Mouse (Mus musculus) MEL (cell line): ENCODE data around the gene St7. TPM values are rescaled to one million over a fixed set of nuclear protein-coding genes. Genes with fewer than 3 reads are reported as not detected.

ENCODE experiments used
- DNase-seq: peaks from one replicate; pipeline ENCODE4 v3.0.0; 2011; ENCODE audit warnings: low read depth, low spot score
- H3K27ac ChIP-seq: 2 replicates; pipeline ENCODE4 v1.5.1; 2012; ENCODE audit warnings: low read depth, mild to moderate bottlenecking, control low read depth, low read length, moderate library complexity; ENCODE audit not compliant: control insufficient read depth
- H3K27me3 ChIP-seq, 2 experiments: fragments of 150-350 bp in 1 of 2; sonication (generic) in 1 of 2; 2 replicates each; pipeline ENCODE4 v1.6.1; 2012; ENCODE audit warnings: low read length in 2 of 2, mild to moderate bottlenecking in 2 of 2, improper control_type of control experiment in 1 of 2, moderate library complexity in 1 of 2; ENCODE audit not compliant: insufficient read depth in 2 of 2, control insufficient read depth in 1 of 2
- H3K36me3 ChIP-seq, 2 experiments: 2 replicates each; pipeline ENCODE4 v1.6.1; 2012 to 2014; ENCODE audit warnings: low read length in 2 of 2, improper control_type of control experiment in 1 of 2, inconsistent platforms in 1 of 2, mild to moderate bottlenecking in 1 of 2; ENCODE audit not compliant: insufficient read depth in 2 of 2, control insufficient read depth in 1 of 2
- H3K4me1 ChIP-seq, 2 experiments: fragments of 150-350 bp in 1 of 2; sonication (generic) in 1 of 2; 2 replicates each; pipeline ENCODE4 v1.6.1; 2012; ENCODE audit warnings: low read length in 2 of 2, improper control_type of control experiment in 1 of 2, mild to moderate bottlenecking in 1 of 2; ENCODE audit not compliant: insufficient read depth in 2 of 2, control insufficient read depth in 1 of 2
- H3K4me3 ChIP-seq, 2 experiments: fragments of 150-350 bp in 1 of 2; sonication (generic) in 1 of 2; 2 replicates each; pipeline ENCODE4 v1.5.1; 2012; ENCODE audit warnings: low read depth in 2 of 2, low read length in 2 of 2, mild to moderate bottlenecking in 2 of 2, moderate library complexity in 2 of 2, control low read depth in 1 of 2, improper control_type of control experiment in 1 of 2; ENCODE audit not compliant: control insufficient read depth in 1 of 2, insufficient read depth in 1 of 2
- H3K79me2 ChIP-seq: 2 replicates; pipeline ENCODE4 v1.6.1; 2012; ENCODE audit warnings: mild to moderate bottlenecking, low read length, moderate library complexity; ENCODE audit not compliant: control insufficient read depth, poor library complexity, insufficient read depth
- H3K9ac ChIP-seq: 2 replicates; pipeline ENCODE4 v1.6.1; 2012; ENCODE audit warnings: low read depth, mild to moderate bottlenecking, control low read depth, low read length, moderate library complexity; ENCODE audit not compliant: control insufficient read depth, poor library complexity, severe bottlenecking
- H3K9me3 ChIP-seq: fragments of 150-350 bp; sonication (generic); replicated peaks from 2 replicates; pipeline ENCODE4 v1.6.1; 2012; ENCODE audit warnings: mild to moderate bottlenecking, low read length, improper control_type of control experiment, moderate library complexity; ENCODE audit not compliant: insufficient read depth
- BHLHE40 ChIP-seq: IDR thresholded peaks from 2 replicates; pipeline ENCODE4 v1.6.1; 2012; ENCODE audit warnings: low read depth, mild to moderate bottlenecking, inconsistent platforms, low read length, improper control_type of control experiment, borderline replicate concordance
- CHD2 ChIP-seq: IDR thresholded peaks from 2 replicates; pipeline ENCODE4 v1.6.1; 2011; ENCODE audit warnings: low read length, improper control_type of control experiment
- E2F4 ChIP-seq: IDR thresholded peaks from 2 replicates; pipeline ENCODE4 v1.6.1; 2011; ENCODE audit warnings: low read depth, low read length, improper control_type of control experiment, borderline replicate concordance
- ETS1 ChIP-seq: IDR thresholded peaks from 2 replicates; pipeline ENCODE4 v1.6.1; 2012; ENCODE audit warnings: low read depth, mild to moderate bottlenecking, inconsistent platforms, low read length, improper control_type of control experiment, moderate library complexity
- MAX ChIP-seq: IDR thresholded peaks from 2 replicates; pipeline ENCODE4 v1.6.1; 2011; ENCODE audit warnings: low read length, improper control_type of control experiment
- POLR2A ChIP-seq, 2 experiments: IDR thresholded peaks; 2 replicates each; pipeline ENCODE4 v1.6.1; 2011 to 2012; ENCODE audit warnings: low read length in 2 of 2, mild to moderate bottlenecking in 2 of 2, control low read depth in 1 of 2, improper control_type of control experiment in 1 of 2, low read depth in 1 of 2, moderate library complexity in 1 of 2; ENCODE audit not compliant: control insufficient read depth in 1 of 2, insufficient read depth in 1 of 2, poor library complexity in 1 of 2
- POLR2AphosphoS2 ChIP-seq: IDR thresholded peaks from 2 replicates; pipeline ENCODE4 v1.6.1; 2011; ENCODE audit warnings: low read length, improper control_type of control experiment
- SIN3A ChIP-seq: IDR thresholded peaks from 2 replicates; pipeline ENCODE4 v1.6.1; 2012; ENCODE audit warnings: low read length, improper control_type of control experiment, inconsistent platforms
- TAL1 ChIP-seq: IDR thresholded peaks from 2 replicates; pipeline ENCODE4 v1.6.1; 2012; ENCODE audit warnings: mild to moderate bottlenecking, inconsistent platforms, low read length, moderate library complexity, mixed read lengths
- TBP ChIP-seq: IDR thresholded peaks from 2 replicates; pipeline ENCODE4 v1.8.0; 2011; ENCODE audit warnings: low read depth, low read length, improper control_type of control experiment
- UBTF ChIP-seq: IDR thresholded peaks from 2 replicates; pipeline ENCODE4 v1.6.1; 2012; ENCODE audit warnings: low read depth, mild to moderate bottlenecking, inconsistent platforms, low read length, improper control_type of control experiment, moderate library complexity, borderline replicate concordance; ENCODE audit not compliant: insufficient read depth
- ZC3H11A ChIP-seq: IDR thresholded peaks from 2 replicates; pipeline ENCODE4 v1.6.1; 2012; ENCODE audit warnings: low read depth, mild to moderate bottlenecking, inconsistent platforms, low read length, improper control_type of control experiment
- ZNF384 ChIP-seq: IDR thresholded peaks from 2 replicates; pipeline ENCODE4 v1.6.1; 2012; ENCODE audit warnings: low read depth, mild to moderate bottlenecking, inconsistent platforms, low read length, improper control_type of control experiment
- polyA plus RNA-seq, 2 experiments: library from polyadenylated mRNA; stranded (reverse) in 1 of 2; unstranded in 1 of 2; fragments of >175 nt in 1 of 2; fragments of >200 nt in 1 of 2; gene quantifications; 2 replicates each; pipeline versions ENCODE4 v1.2.1 to v1.2.4; 2012; ENCODE audit warnings: low replicate concordance in 2 of 2, low read depth in 1 of 2; ENCODE audit not compliant: insufficient read length in 2 of 2, insufficient read depth in 1 of 2, missing spikeins in 1 of 2
- total RNA-seq: library from RNA; depleted of rRNA; stranded (reverse); fragments of 300-350 nt; gene quantifications from 2 replicates; pipeline ENCODE4 v1.2.3, GENCODE M21; 2012

St7 gene
- total and polyA plus RNA-seq, 3 experiments: 34.4 to 48.5 TPM; not detected in 1

- Histone ChIP-seq H3K36me3 (peaks cover 5 to 46% of the 10 kb centered on the region in 2 experiments), H3K79me2 (no peaks in the 10 kb centered on the region; the same call in 1 of the 2 replicates), H3K27ac (no peak overlapping the region), H3K27me3 (no peaks in the 10 kb centered on the region), H3K4me3 (no peak overlapping the region)
- no peak for TF ChIP-seq ETS1
- TF ChIP-seq, all 39 proteins: peak for 0
- Histone ChIP-seq H3K9me3 (no peaks in the 10 kb centered on the region), H3K4me1 (no peaks in the 10 kb centered on the region), H3K9ac (no peak overlapping the region)
- DNase-seq: no peak
These were observed 27.4 kb upstream of the St7 start for GRCm38 (mm10) chr6:17665348-17665747.

DNA sequence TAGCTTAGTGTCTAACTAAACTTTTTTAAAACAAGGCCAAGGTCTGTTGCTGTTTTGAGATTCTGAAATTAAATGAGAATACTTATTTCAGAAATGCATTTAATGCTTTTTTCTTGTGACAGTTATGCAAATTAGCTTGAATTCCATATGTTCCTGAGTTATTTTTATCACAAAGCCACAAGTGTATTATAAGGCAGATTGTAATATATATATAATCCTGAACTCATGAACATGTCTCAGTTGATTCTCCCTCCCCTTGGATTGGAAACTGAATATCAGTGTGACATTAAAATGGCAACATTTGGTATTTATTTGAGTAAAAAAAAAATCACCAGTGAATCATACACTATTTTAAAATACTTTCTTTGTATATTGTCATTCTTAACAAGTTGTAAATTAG, 26.7 kb upstream of the St7 start:
- Histone ChIP-seq H3K27me3 (no peaks in the 10 kb centered on the region), H3K27ac (no peak overlapping the region), H3K9ac (no peak overlapping the region), H3K4me3 (no peak overlapping the region), H3K9me3 (no peaks in the 10 kb centered on the region), H3K36me3 (peaks cover 5 to 43% of the 10 kb centered on the region in 2 experiments)
- no peak for DNase-seq
- TF ChIP-seq POLR2AphosphoS2 (no peak), ZC3H11A (no peak), BHLHE40 (no peak), UBTF (no peak), POLR2A (IDR thresholded peaks at IDR 0.05; ENCODE audit: control insufficient read depth in 1 of 2, insufficient read depth in 1 of 2, low read depth in 1 of 2, low read length in 2 of 2, poor library complexity in 1 of 2) (no peak), SIN3A (no peak), TBP (no peak), E2F4 (no peak), ZNF384 (no peak)
- TF ChIP-seq, all 39 proteins: peak for 0
- Histone ChIP-seq H3K79me2 (no peaks in the 10 kb centered on the region; the same call in 1 of the 2 replicates), H3K4me1 (no peaks in the 10 kb centered on the region)

DNA sequence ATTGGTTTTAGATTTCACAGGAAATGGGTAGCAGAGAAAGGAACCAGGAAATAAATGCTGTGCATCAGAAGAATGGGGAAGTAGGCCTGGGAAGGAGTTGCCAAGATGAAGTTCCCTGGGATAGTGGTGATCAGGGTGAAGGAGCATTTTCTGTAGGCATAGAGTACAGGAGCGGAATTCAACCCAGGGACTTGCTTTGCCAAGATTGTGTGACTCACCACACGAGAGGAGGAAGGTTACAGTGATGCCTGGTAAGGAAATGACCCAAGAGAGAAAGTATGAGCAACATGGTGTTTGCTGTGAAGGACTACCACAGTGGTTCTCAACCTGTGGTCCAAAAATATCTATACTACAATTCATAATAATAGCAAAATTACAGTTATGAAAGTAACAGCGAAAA, 24.9 kb upstream of the St7 start:
- H3K27ac ChIP-seq: no peak overlapping the region
- H3K27me3 ChIP-seq: no peaks in the 10 kb centered on the region
- no peak overlapping the region for H3K9ac ChIP-seq
- no peaks in the 10 kb centered on the region for H3K4me1 ChIP-seq
- no peak for DNase-seq
- H3K79me2 ChIP-seq: no peaks in the 10 kb centered on the region; the same call in 1 of the 2 replicates
- H3K4me3 ChIP-seq: no peak overlapping the region
- no peak for TF ChIP-seq CHD2
- no peak for TF ChIP-seq ZC3H11A
- TF ChIP-seq MAX: no peak
- TF ChIP-seq TAL1: no peak
- TF ChIP-seq SIN3A: no peak
- peaks cover 5 to 27% of the 10 kb centered on the region in 2 experiments for H3K36me3 ChIP-seq
- no peaks in the 10 kb centered on the region for H3K9me3 ChIP-seq
